ENCODE assay signal across 23 mouse cellular contexts in the genomic region with DNA sequence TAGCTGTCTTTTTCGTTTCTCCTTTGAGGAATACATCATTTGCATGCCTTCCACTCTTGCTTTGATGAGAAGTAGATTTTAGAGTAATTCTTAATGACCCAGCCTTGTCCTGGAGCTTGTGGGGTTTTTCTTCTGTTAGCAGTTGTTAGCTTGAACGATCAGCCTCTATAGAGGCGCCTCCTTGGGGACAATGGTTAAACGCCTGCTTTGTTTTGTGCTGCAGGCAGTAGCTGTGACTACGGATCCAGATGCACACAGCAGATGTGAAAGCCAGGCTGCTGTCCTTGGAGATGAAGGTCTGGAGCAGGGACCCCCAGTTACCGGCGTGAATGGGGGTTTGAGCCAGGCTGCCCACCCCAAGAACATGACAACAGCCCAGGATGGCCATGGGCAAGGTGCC. TPM values are rescaled to one million over a fixed set of nuclear protein-coding genes. Genes with fewer than 3 reads are reported as not detected.
A peak's percentile ranks its signal among the peaks of the same experiment; 100 is the strongest.
DNase-seq lines count a peak whose midpoint lies in the region; ATAC-seq and TF ChIP-seq lines count a peak whose summit lies in the region.
"Had no signal": no experiment of that assay in that cellular context is flagged by ENCODE, and none has a peak within 500 bp of the region (broad histone marks: within the 10 kb centered on the region; RNA-seq: fewer than 3 reads in every experiment).

No protein-coding gene starts in this region.

- 69% methylated on average over 7 of the region's 7 CpGs for WGBS in embryonic facial prominence, embryonic 10.5 days
- 17% methylated on average over 7 of the region's 7 CpGs for WGBS in forebrain, postnatal 0 days

- peak; percentile 12; the same call in 1 of the 2 replicates for TF ChIP-seq CTCF in layer of hippocampus, adult 2 months (conservative IDR thresholded peaks at IDR 0.05)
- no peak for TF ChIP-seq CTCF in forebrain, postnatal 0 days (IDR thresholded peaks at IDR 0.05; ENCODE audit: low read depth)

- peaks cover 19% of the 10 kb centered on the region for H3K36me3 ChIP-seq in embryonic facial prominence, embryonic 10.5 days (replicated peaks)
- H3K36me3 ChIP-seq in forebrain, postnatal 0 days (ENCODE audit: insufficient read depth), result no peaks in the 10 kb centered on the region
- H3K36me3 ChIP-seq: heart, embryonic 13.5 days; limb, embryonic 13.5 days had no signal

- H3K4me2 ChIP-seq in forebrain, postnatal 0 days (ENCODE audit: low read depth), result no peak overlapping the region
- H3K4me2 ChIP-seq: heart, embryonic 13.5 days; limb, embryonic 13.5 days; liver, embryonic 12.5 days; neural tube, embryonic 12.5 days had no signal

- ATAC-seq in forebrain, postnatal 0 days, result no peak
- ATAC-seq: intestine, postnatal 0 days; liver, embryonic 12.5 days had no signal

- H3K9ac ChIP-seq in forebrain, postnatal 0 days, result 0 out of 2 replicates have a peak overlapping the region, but pooled peaks have one; percentile 33
- H3K9ac ChIP-seq: heart, embryonic 13.5 days; limb, embryonic 13.5 days; liver, embryonic 12.5 days; neural tube, embryonic 12.5 days had no signal

- no peaks in the 10 kb centered on the region for H3K27me3 ChIP-seq in embryonic facial prominence, embryonic 10.5 days (replicated peaks; ENCODE audit: low read depth, poor library complexity, severe bottlenecking)
- no peaks in the 10 kb centered on the region for H3K27me3 ChIP-seq in forebrain, postnatal 0 days (ENCODE audit: insufficient read depth, low read length)
- H3K27me3 ChIP-seq: limb, embryonic 13.5 days; liver, embryonic 12.5 days had no signal

- peaks cover 36% of the 10 kb centered on the region for H3K4me1 ChIP-seq in embryonic facial prominence, embryonic 10.5 days
- peaks cover 12% of the 10 kb centered on the region; the same call in 1 of the 2 replicates for H3K4me1 ChIP-seq in forebrain, postnatal 0 days (ENCODE audit: insufficient read depth)

- peak; percentile 39 for DNase-seq in embryo, embryonic 10.5 days (ENCODE audit: low spot score)
- no peak for DNase-seq in embryo, embryonic 10 days (ENCODE audit: low spot score)
- DNase-seq in layer of hippocampus, adult 2 months (ENCODE audit: low spot score in 2 of 2), result no peak
- no peak for DNase-seq in layer of hippocampus, postnatal 10 days (ENCODE audit: low spot score in 2 of 2)
- DNase-seq in embryonic facial prominence, embryonic 10.5 days (ENCODE audit: low spot score), result no peak
- no peak for DNase-seq in forebrain, postnatal 0 days
- no peak for DNase-seq in spleen, adult 12 weeks (ENCODE audit: low spot score)
- DNase-seq in urinary bladder, postnatal 14 days (ENCODE audit: low spot score), result no peak
- DNase-seq: cerebellum, adult 11-12 months; cerebellum, postnatal 14 days; gastrocnemius, postnatal 25 days; heart, adult 18-20 months; heart, postnatal 14 days; kidney, postnatal 25 days; lung, adult 2 months; retina, postnatal 1 day; right cerebral cortex, postnatal 25 days; thymus, postnatal 14 days had no signal

- no peak overlapping the region; the same call in 1 of the 2 replicates for H3K27ac ChIP-seq in layer of hippocampus, adult 2 months
- H3K27ac ChIP-seq in embryonic facial prominence, embryonic 10.5 days (replicated peaks), result peak overlapping the region; percentile 30; the same call in 1 of the 2 replicates
- no peak overlapping the region for H3K27ac ChIP-seq in forebrain, postnatal 0 days (ENCODE audit: low read depth, low read length)
- H3K27ac ChIP-seq: heart, embryonic 13.5 days; limb, embryonic 13.5 days; liver, embryonic 12.5 days; neural tube, embryonic 12.5 days had no signal

- H3K4me3 ChIP-seq in layer of hippocampus, adult 2 months, result no peak overlapping the region
- no peak overlapping the region for H3K4me3 ChIP-seq in embryonic facial prominence, embryonic 10.5 days
- no peak overlapping the region for H3K4me3 ChIP-seq in forebrain, postnatal 0 days (ENCODE audit: low read depth, low read length)
- H3K4me3 ChIP-seq: heart, embryonic 13.5 days; limb, embryonic 13.5 days; liver, embryonic 12.5 days; neural tube, embryonic 12.5 days had no signal

- H3K9me3 ChIP-seq in embryonic facial prominence, embryonic 10.5 days, result no peaks in the 10 kb centered on the region
- no peaks in the 10 kb centered on the region for H3K9me3 ChIP-seq in forebrain, postnatal 0 days (ENCODE audit: low read length)
- H3K9me3 ChIP-seq: heart, embryonic 13.5 days; limb, embryonic 13.5 days; liver, embryonic 12.5 days; neural tube, embryonic 12.5 days had no signal

RNA-seq across cellular contexts. Expression of a gene that starts 56.8 kb away (rescaled TPM):
- total RNA-seq in layer of hippocampus, adult 2 months (2021), result 10 to 100 TPM; 23.2 to 31.1 TPM
- total RNA-seq in layer of hippocampus, postnatal 10 days (2021), result 10 to 100 TPM; 29.9 to 31.4 TPM
- polyA plus RNA-seq in embryonic facial prominence, embryonic 10.5 days (2016; fragmentation: Nextera tagmentation; extraction: Ambion mirVana), result 28.2 and 39.6 TPM in 2 replicates
- total RNA-seq in forebrain, postnatal 0 days (2014; rRNA removed), result 28.1 and 43.6 TPM in 2 replicates
- polyA plus RNA-seq in forebrain, postnatal 0 days (2015; fragmentation: Nextera tagmentation; extraction: Ambion mirVana), result 10.7 and 17.3 TPM in 2 replicates
